Mouse (Mus musculus) hindbrain, embryonic 15.5 days (tissue): Measurements from ENCODE around the gene Ncbp1. TPM values are rescaled to one million over a fixed set of nuclear protein-coding genes. Genes with fewer than 3 reads are reported as not detected.

ENCODE experiments used
- polyA plus RNA-seq: library from polyadenylated mRNA; unstranded; fragments of >200 nt; fragmentation: Nextera tagmentation; extraction: Ambion mirVana; gene quantifications from 2 replicates; pipeline ENCODE4 v1.2.1, GENCODE M21; 2015

Ncbp1 gene
- polyA plus RNA-seq, 1 experiment from 2014 or later = 73.4 TPM

Other genes starting within 250 kb of the Ncbp1 start
- gene Ccdc180, start 248.3 kb upstream of the Ncbp1 start, polyA plus RNA-seq = 0.34 and 0.49 TPM in 2 replicates
- gene Tdrd7, start 173.3 kb upstream of the Ncbp1 start, polyA plus RNA-seq = 28.6 and 30.0 TPM in 2 replicates
- 1.6 and 1.9 TPM in 2 replicates for gene Tmod1, start 99.7 kb upstream of the Ncbp1 start, polyA plus RNA-seq
- gene Tstd2, start 81 bp downstream of the Ncbp1 start, polyA plus RNA-seq = 33.4 and 34.0 TPM in 2 replicates
- gene Xpa, start 57.7 kb downstream of the Ncbp1 start, polyA plus RNA-seq = 30.4 and 30.7 TPM in 2 replicates
- gene Foxe1, start 205.0 kb downstream of the Ncbp1 start, polyA plus RNA-seq = not detected in 2 replicates